Mouse (Mus musculus) cerebellum, postnatal 4 days (tissue): ENCODE data around the gene Sdf4.

Experiments used
- DNase-seq, 2 experiments: peaks; one replicate each; pipeline ENCODE4 v3.0.0; 2022; ENCODE audit warnings: low spot score in 2 of 2, mixed read lengths in 1 of 2

Gene Sdf4

GRCm38 (mm10) chr4:156055173-156055572 lies 62.5 kb downstream of the Sdf4 start:
- DNase-seq: no peak

GRCm38 (mm10) chr4:156057702-156058101 lies 65.0 kb downstream of the Sdf4 start:
- DNase-seq: no peak

GRCm38 (mm10) chr4:156058826-156059225 lies 66.2 kb downstream of the Sdf4 start:
- DNase-seq: no peak

GRCm38 (mm10) chr4:156059261-156059660 lies 66.6 kb downstream of the Sdf4 start, which contains the start of gene Ttll10:
Gene Ttll10 (minus strand): TSS chr4:156059414.
- no peak for DNase-seq

- no peak for DNase-seq
Observed at GRCm38 (mm10) chr4:156059713-156060112, 67.0 kb downstream of the Sdf4 start.
